Mouse (Mus musculus): ENCODE results near the gene Rgp1. TPM values are rescaled to one million over a fixed set of nuclear protein-coding genes. Genes with fewer than 3 reads are reported as not detected.

The Rgp1 gene
- polyA plus RNA-seq, 1 experiment from 2014 or later = 36.3 TPM

DNA sequence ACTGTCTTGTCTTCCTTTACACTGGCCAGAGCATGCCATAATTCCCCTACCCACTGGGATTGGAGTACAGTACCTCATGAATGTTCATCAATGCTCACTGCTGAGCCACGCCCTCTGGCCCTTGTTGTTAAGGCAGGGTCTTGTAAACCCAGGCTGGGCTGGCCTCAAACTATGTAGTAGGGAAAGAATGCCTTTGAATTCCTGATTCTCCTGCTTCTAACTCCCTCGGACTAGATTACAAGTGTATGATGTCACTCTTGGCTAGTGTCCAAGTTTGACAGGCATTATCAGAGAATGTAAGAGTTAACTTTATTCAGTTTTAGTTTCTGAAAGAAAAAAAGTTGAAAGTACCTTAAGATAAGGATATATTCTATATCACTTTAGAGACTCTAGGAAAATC is 14.3 kb upstream of the Rgp1 start:
- Histone ChIP-seq H3K27ac (no peak overlapping the region), H3K9me3 (no peaks in the 10 kb centered on the region), H3K4me2 (replicated peaks) (no peak overlapping the region; the same call in 1 of the 2 replicates), H3K36me3 (peaks cover 53% of the 10 kb centered on the region), H3K4me3 (no peak overlapping the region), H3K4me1 (peaks cover 36% of the 10 kb centered on the region), H3K9ac (no peak overlapping the region), H3K27me3 (replicated peaks) (no peaks in the 10 kb centered on the region)
- ATAC-seq (ENCODE audit: low FRiP score, low read depth) = no peak
- WGBS = 63% methylated on average over 2 of the region's 2 CpGs

DNA sequence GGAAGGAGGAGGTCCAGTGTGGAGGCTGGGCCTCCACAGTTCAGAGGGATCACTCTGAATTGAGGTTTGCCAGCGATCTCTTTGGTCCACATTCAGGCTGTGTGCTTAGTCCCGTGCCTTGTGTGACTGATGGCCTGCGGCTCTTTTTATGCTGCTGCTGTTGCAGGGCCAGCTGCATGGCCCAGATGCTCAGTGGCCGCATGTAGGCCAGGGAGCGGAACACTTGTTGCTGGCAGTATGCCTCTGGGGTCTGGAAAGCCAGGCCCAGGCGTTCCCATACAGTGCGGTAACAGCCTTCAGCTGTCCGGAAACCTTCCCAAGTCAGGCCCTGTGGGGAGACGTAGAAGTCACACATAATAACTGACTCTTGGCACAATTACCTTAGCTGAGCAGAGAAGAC is 11.4 kb upstream of the Rgp1 start:
- H3K27me3 ChIP-seq (replicated peaks) = no peaks in the 10 kb centered on the region
- no peak overlapping the region for H3K27ac ChIP-seq
- ATAC-seq (ENCODE audit: low FRiP score, low read depth) = no peak
- H3K9me3 ChIP-seq = no peaks in the 10 kb centered on the region
- no peak overlapping the region for H3K9ac ChIP-seq
- H3K4me1 ChIP-seq = peaks cover 14% of the 10 kb centered on the region
- WGBS = 96% methylated on average over 9 of the region's 9 CpGs
- peaks cover 82% of the 10 kb centered on the region for H3K36me3 ChIP-seq
- no peak overlapping the region for H3K4me2 ChIP-seq (replicated peaks)
- H3K4me3 ChIP-seq = no peak overlapping the region

DNA sequence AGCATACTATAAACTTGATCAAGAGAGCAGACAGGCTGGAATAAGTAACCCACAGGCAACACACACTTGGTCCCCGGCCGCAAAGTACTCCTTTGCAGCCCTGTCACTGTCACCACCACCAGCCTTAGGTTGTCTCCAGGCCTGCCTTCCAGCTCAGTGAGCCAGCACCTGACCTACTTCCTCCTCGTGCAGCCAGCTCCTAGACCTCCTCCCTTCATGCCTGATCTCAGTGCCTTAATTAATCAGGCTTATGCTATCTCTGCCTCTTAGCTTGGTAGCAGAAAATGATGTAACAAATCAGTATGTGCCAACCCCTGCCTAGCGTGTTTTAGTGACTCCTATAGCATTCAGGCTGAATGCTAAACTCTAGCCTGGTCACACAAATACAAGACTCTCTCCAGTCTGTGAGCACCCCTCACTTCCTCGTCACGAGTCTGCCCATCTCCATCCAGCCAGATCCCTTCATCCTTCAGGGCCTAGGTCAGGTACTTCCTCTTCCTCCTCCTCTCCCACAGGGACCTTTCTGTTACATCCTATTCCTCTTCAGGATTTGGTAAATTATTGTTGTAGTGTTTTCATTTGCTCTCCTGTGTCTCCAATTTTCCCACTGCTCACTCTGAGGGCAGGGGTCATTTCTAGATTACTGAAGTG is 7.0 kb upstream of the Rgp1 start:
- no peak overlapping the region for H3K27ac ChIP-seq
- H3K4me3 ChIP-seq = no peak overlapping the region
- H3K4me1 ChIP-seq = peaks cover 17% of the 10 kb centered on the region
- H3K9me3 ChIP-seq = no peaks in the 10 kb centered on the region
- no peaks in the 10 kb centered on the region for H3K27me3 ChIP-seq (replicated peaks)
- WGBS = 89% methylated on average over 6 of the region's 6 CpGs
- no peak overlapping the region for H3K9ac ChIP-seq
- no peak overlapping the region for H3K4me2 ChIP-seq (replicated peaks)
- no peak for ATAC-seq (ENCODE audit: low FRiP score, low read depth)
- H3K36me3 ChIP-seq = peaks cover 78% of the 10 kb centered on the region

DNA sequence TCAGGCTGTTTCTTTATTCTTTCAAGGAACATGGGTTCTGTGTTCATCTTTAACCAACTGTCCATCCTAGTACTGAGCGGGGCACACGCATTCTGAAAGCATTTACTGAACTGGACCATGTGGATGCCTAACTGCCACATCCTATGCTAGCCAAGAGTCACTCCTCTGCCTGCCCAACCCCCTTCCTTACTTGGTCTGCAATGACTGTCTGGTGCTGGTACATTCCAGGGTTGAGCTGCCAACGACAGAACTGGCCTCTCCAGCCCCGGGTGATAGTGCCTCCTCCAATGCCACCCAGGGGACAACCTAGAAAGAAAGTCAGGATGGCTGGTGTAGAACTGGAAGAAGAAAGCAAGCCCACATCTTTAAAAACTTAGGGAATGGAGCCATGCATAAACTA is 5.0 kb upstream of the Rgp1 start:
- peaks cover 34% of the 10 kb centered on the region for H3K4me1 ChIP-seq
- no peak overlapping the region for H3K4me2 ChIP-seq (replicated peaks)
- no peak overlapping the region for H3K4me3 ChIP-seq
- peaks cover 58% of the 10 kb centered on the region for H3K36me3 ChIP-seq
- 86% methylated on average over 4 of the region's 4 CpGs for WGBS
- no peaks in the 10 kb centered on the region for H3K27me3 ChIP-seq (replicated peaks)
- no peak overlapping the region for H3K27ac ChIP-seq
- H3K9ac ChIP-seq = no peak overlapping the region
- ATAC-seq (ENCODE audit: low FRiP score, low read depth) = no peak
- H3K9me3 ChIP-seq = no peaks in the 10 kb centered on the region

DNA sequence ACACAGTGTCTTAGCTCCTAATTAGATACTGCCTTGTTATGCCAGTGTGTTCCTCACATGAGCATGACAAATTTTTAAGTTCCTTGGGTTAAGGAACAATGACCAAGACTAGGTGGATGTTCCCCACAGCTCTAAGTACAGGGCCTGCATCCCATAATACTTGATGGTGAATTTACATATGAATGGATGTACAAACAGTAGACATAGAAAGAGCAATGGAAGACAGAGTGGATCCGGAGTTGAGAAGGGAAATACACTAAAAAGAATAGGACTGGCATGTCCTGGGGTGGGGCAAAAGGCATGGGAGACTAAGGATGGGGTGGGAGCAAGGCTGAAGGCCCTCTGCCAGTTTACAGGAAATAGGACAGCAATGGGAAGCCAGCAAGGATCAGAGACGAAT is 3.2 kb upstream of the Rgp1 start:
- Histone ChIP-seq H3K36me3 (peaks cover 40% of the 10 kb centered on the region), H3K4me2 (replicated peaks) (peak overlapping the region; percentile 96), H3K4me3 (no peak overlapping the region), H3K4me1 (peaks cover 42% of the 10 kb centered on the region), H3K9ac (no peak overlapping the region), H3K9me3 (no peaks in the 10 kb centered on the region), H3K27ac (no peak overlapping the region), H3K27me3 (replicated peaks) (no peaks in the 10 kb centered on the region)
- ATAC-seq (ENCODE audit: low FRiP score, low read depth) = no peak
- 54% methylated on average over 2 of the region's 2 CpGs for WGBS

DNA sequence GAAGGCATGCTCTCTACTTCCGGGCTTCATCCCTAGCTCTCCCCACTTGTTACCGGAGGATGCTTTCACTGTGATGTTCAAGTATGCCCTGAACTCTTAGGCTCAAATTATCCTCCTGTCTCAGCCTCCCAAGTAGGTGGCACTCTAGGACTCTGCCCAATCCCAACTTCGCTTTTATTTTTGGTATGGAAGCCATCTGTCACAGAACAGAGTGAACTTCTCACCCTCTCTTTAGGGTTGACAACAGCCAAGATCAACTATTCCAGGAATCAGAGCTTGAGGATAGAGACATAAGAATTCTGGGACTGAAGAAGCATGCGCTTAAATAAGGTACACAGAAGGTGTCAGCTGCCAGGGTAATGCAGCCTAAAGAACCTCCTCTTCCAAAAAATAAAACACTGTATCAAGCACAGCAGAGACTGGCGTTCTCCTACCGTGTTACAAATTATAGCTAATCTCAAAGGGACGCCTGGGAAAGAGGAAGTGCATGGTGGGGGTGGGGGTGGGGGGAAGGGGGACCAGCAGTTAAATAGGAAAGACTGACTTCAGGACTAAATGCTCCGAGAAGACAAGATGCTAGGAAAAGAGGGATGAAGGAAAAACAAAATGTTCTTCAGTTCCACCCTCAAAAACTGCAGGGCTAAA is 1.2 kb upstream of the Rgp1 start:
- H3K4me1 ChIP-seq = peaks cover 42% of the 10 kb centered on the region
- ATAC-seq (ENCODE audit: low FRiP score, low read depth) = no peak
- H3K4me2 ChIP-seq (replicated peaks) = peak overlapping the region; percentile 96
- H3K4me3 ChIP-seq = peak overlapping the region; percentile 94
- H3K27ac ChIP-seq = no peak overlapping the region
- no peaks in the 10 kb centered on the region for H3K9me3 ChIP-seq
- peak overlapping the region; percentile 89 for H3K9ac ChIP-seq
- no peaks in the 10 kb centered on the region for H3K27me3 ChIP-seq (replicated peaks)
- peaks cover 37% of the 10 kb centered on the region for H3K36me3 ChIP-seq
- 58% methylated on average over 8 of the region's 8 CpGs for WGBS

DNA sequence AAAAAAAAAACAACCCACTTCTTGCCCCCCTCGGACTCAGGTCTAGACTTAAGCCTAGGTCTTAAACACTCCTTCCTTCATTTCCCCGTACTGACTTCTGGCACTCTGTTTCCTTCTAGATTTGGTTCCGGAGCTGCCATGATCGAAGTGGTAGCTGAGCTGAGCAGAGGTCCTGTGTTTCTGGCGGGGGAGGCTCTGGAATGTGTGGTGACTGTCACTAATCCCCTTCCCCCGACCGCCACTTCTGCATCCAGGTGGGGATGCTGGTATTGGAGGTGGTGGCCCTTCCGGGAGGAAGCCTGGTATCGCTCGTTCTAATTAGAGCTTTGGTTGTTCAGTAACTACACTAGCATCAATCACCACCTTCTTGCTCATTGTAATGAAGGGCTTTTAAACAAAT is 741 bp downstream of the Rgp1 start:
- no peak for ATAC-seq (ENCODE audit: low FRiP score, low read depth)
- Histone ChIP-seq H3K4me2 (replicated peaks) (peak overlapping the region; percentile 96), H3K36me3 (peaks cover 37% of the 10 kb centered on the region), H3K4me1 (peaks cover 42% of the 10 kb centered on the region), H3K27ac (no peak overlapping the region), H3K27me3 (replicated peaks) (no peaks in the 10 kb centered on the region), H3K9me3 (no peaks in the 10 kb centered on the region), H3K9ac (peak overlapping the region; percentile 89), H3K4me3 (peak overlapping the region; percentile 94)
- 10% methylated on average over 10 of the region's 10 CpGs for WGBS

DNA sequence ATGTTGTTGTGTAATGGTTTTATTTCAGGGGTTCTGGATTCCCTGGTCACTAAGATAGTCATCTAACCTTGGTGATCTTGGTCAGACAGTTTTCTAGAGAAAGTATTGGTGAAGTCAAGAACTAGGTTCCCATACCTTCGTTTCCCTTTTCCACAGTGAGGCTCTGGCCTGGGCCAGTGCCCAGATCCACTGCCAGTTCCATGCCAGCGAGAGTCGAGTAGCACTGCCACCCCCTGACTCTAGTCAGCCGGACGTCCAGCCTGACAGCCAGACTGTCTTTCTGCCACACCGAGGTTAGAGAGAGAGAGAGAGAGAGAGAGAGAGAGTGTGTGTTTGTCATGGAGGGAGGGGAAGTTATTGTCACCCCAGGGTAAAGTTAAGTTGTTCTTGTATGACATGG is 1.2 kb downstream of the Rgp1 start:
- H3K36me3 ChIP-seq = peaks cover 40% of the 10 kb centered on the region
- peak overlapping the region; percentile 96 for H3K4me2 ChIP-seq (replicated peaks)
- H3K4me3 ChIP-seq = peak overlapping the region; percentile 94
- no peak overlapping the region for H3K27ac ChIP-seq
- peaks cover 42% of the 10 kb centered on the region for H3K4me1 ChIP-seq
- H3K9ac ChIP-seq = no peak overlapping the region; the same call in 1 of the 2 replicates
- no peaks in the 10 kb centered on the region for H3K27me3 ChIP-seq (replicated peaks)
- WGBS = 84% methylated on average over 6 of the region's 6 CpGs
- no peak for ATAC-seq (ENCODE audit: low FRiP score, low read depth)
- H3K9me3 ChIP-seq = no peaks in the 10 kb centered on the region

DNA sequence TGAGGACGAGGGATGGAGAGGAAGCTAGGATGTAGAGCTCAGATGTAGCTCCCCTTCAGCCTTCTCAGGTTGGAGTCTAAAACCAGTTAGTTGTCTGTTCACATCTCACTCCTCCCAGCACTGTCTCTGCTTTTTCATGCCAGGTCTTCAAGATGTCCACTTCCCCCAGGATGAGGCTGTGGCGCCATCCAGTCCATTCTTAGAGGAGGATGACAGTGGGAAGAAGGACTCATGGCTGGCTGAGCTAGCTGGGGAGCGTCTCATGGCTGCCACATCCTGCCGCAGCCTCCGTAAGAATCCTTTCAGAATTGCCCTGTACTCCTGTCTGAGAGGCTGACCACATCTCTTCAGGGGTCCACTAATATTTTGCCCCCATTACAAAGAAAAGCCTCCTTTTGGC is 2.2 kb downstream of the Rgp1 start:
- ATAC-seq (ENCODE audit: low FRiP score, low read depth) = no peak
- H3K4me1 ChIP-seq = peaks cover 33% of the 10 kb centered on the region
- H3K9ac ChIP-seq = no peak overlapping the region
- peaks cover 40% of the 10 kb centered on the region for H3K36me3 ChIP-seq
- 96% methylated on average over 5 of the region's 5 CpGs for WGBS
- no peaks in the 10 kb centered on the region for H3K27me3 ChIP-seq (replicated peaks)
- H3K4me3 ChIP-seq = no peak overlapping the region
- no peak overlapping the region for H3K27ac ChIP-seq
- no peaks in the 10 kb centered on the region for H3K9me3 ChIP-seq
- H3K4me2 ChIP-seq (replicated peaks) = no peak overlapping the region

DNA sequence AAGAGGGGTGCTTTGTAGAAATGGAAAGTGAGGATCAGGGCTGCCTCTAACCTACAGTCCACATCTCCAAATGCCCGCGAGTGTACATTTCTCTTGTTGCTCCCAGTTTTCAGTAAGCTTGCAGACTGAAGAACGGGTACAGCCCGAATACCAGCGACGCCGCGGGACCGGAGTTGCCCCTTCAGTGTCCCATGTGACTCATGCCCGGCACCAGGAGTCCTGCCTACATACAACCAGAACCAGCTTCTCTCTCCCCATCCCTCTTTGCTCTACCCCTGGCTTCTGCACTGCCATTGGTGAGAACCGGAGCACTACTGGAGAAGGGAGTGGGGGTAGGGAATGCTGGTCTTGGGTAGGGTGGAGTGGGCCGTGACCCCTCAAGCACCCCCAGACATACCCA is 2.9 kb downstream of the Rgp1 start:
- Histone ChIP-seq H3K9ac (no peak overlapping the region), H3K4me2 (replicated peaks) (no peak overlapping the region), H3K27me3 (replicated peaks) (no peaks in the 10 kb centered on the region), H3K4me1 (peaks cover 27% of the 10 kb centered on the region), H3K36me3 (peaks cover 40% of the 10 kb centered on the region), H3K9me3 (no peaks in the 10 kb centered on the region), H3K4me3 (no peak overlapping the region), H3K27ac (no peak overlapping the region)
- ATAC-seq (ENCODE audit: low FRiP score, low read depth) = no peak
- WGBS = 96% methylated on average over 12 of the region's 12 CpGs

DNA sequence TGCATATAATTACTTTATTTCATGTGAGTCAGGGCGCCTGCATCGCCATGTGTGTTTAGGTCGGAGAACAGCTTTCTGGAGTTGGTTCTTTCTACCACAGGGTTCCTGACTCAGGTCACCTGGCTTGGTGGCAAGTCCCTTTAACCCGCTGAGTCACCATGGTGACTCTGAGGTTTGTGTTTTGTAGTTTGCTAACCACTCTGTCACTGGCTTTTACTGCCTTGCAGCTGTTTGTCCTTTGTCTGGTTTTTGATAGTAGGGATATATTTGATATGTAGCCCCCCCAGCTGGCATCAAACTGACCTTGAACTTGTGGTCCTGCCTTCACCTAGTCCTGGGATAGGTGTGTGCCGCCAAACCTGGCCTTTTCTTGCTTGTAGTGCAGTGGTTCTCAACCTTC is 3.7 kb downstream of the Rgp1 start:
- 91% methylated on average over 5 of the region's 5 CpGs for WGBS
- no peak overlapping the region for H3K4me3 ChIP-seq
- no peak overlapping the region for H3K4me2 ChIP-seq (replicated peaks)
- no peak overlapping the region for H3K27ac ChIP-seq
- peaks cover 40% of the 10 kb centered on the region for H3K36me3 ChIP-seq
- ATAC-seq (ENCODE audit: low FRiP score, low read depth) = no peak
- peaks cover 18% of the 10 kb centered on the region for H3K4me1 ChIP-seq
- H3K9me3 ChIP-seq = no peaks in the 10 kb centered on the region
- H3K27me3 ChIP-seq (replicated peaks) = no peaks in the 10 kb centered on the region
- H3K9ac ChIP-seq = no peak overlapping the region

DNA sequence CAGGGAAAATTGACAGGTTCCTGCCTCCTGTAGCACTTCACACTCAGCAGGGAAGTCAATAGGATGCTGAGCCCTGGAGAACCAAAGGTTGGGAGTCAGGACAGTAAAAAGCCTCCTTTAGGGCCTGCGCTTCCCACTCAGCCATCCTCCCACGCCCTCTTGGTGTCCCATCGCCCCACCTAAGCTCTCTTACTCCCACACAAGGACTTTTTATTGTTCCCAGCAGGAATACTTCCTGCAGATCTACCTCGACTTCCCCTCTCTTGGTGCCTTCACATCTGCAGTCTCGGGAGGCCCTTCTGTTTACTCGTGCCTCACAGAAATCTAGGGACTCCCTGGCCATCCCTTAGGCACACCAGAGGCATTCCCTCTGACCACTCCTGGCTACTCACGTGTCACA is 4.9 kb downstream of the Rgp1 start:
- Histone ChIP-seq H3K9ac (no peak overlapping the region), H3K4me1 (peaks cover 8% of the 10 kb centered on the region), H3K36me3 (peaks cover 40% of the 10 kb centered on the region), H3K9me3 (no peaks in the 10 kb centered on the region), H3K4me2 (replicated peaks) (no peak overlapping the region), H3K27me3 (replicated peaks) (no peaks in the 10 kb centered on the region), H3K4me3 (no peak overlapping the region), H3K27ac (no peak overlapping the region)
- ATAC-seq (ENCODE audit: low FRiP score, low read depth) = no peak
- WGBS = 79% methylated on average over 7 of the region's 7 CpGs
